Mouse (Mus musculus) heart, embryonic 16.5 days (tissue): ENCODE measurements around the gene Cnst. TPM values are rescaled to one million over a fixed set of nuclear protein-coding genes. Genes with fewer than 3 reads are reported as not detected.

Source experiments
- ATAC-seq: fragments of 200-750 bp; cut with Nextera tagmentation; replicated peaks from 2 replicates; pipeline ENCODE4 v1.8.0; 2017; ENCODE audit warnings: moderate number of reproducible peaks; ENCODE audit not compliant: insufficient read depth, low FRiP score; ENCODE audit errors: extremely low read depth
- H3K27ac ChIP-seq: fragments of 300-500 bp; sonication (generic); 2 replicates; pipeline ENCODE4 v1.5.1; 2014; ENCODE audit warnings: mild to moderate bottlenecking, low read length, control low read depth, moderate library complexity
- H3K27me3 ChIP-seq: fragments of 300-500 bp; sonication (generic); 2 replicates; pipeline ENCODE4 v1.6.1; 2014; ENCODE audit warnings: low read length, mixed read lengths; ENCODE audit not compliant: control insufficient read depth, insufficient read depth
- H3K36me3 ChIP-seq: fragments of 300-500 bp; sonication (generic); 2 replicates; pipeline ENCODE4 v1.6.1; 2014; ENCODE audit not compliant: control insufficient read depth, insufficient read depth
- H3K4me1 ChIP-seq: fragments of 300-500 bp; sonication (generic); 2 replicates; pipeline ENCODE4 v1.6.1; 2014; ENCODE audit warnings: low read length, mixed read lengths; ENCODE audit not compliant: control insufficient read depth, insufficient read depth
- H3K4me2 ChIP-seq: fragments of 300-500 bp; sonication (generic); 2 replicates; pipeline ENCODE4 v1.6.1; 2014; ENCODE audit warnings: low read depth, mild to moderate bottlenecking, control low read depth, low read length
- H3K4me3 ChIP-seq: fragments of 300-500 bp; sonication (generic); 2 replicates; pipeline ENCODE4 v1.5.1; 2014; ENCODE audit warnings: mild to moderate bottlenecking, control low read depth, low read length
- H3K9ac ChIP-seq: fragments of 300-500 bp; sonication (generic); 2 replicates; pipeline ENCODE4 v1.6.1; 2014; ENCODE audit warnings: low read length, control low read depth
- H3K9me3 ChIP-seq: fragments of 300-500 bp; sonication (generic); replicated peaks from 2 replicates; pipeline ENCODE4 v1.6.1; 2016; ENCODE audit warnings: low read length; ENCODE audit not compliant: control insufficient read depth
- WGBS: fragments of 180-500 bp; shearing (Covaris S2); extraction: QIAGEN DNeasy Blood & Tissue Kit; methylation state at CpG from one replicate; pipeline ENCODE4 v1.1.7; 2014; 5-methylcytosine and 5-hydroxymethylcytosine counted together
- polyA plus RNA-seq: library from polyadenylated mRNA; unstranded; fragments of >200 nt; fragmentation: Nextera tagmentation; extraction: Ambion mirVana; gene quantifications from 2 replicates; pipeline ENCODE4 v1.2.1, GENCODE M21; 2015

The Cnst gene
- polyA plus RNA-seq, 1 experiment from 2014 or later = 20.9 TPM

GRCm38 (mm10) chr1:179583090-179583489 is 36.9 kb downstream of the Cnst start:
- Histone ChIP-seq H3K4me3 (no peak overlapping the region), H3K9me3 (no peaks in the 10 kb centered on the region), H3K4me2 (no peak overlapping the region), H3K9ac (no peak overlapping the region), H3K36me3 (peaks cover 10% of the 10 kb centered on the region; the same call in 1 of the 2 replicates), H3K27ac (no peak overlapping the region), H3K4me1 (peaks cover 41% of the 10 kb centered on the region), H3K27me3 (no peaks in the 10 kb centered on the region)
- 88% methylated on average over 3 of the region's 3 CpGs for WGBS
- no peak for ATAC-seq

- no peaks in the 10 kb centered on the region for H3K9me3 ChIP-seq
- H3K36me3 ChIP-seq = peaks cover 10% of the 10 kb centered on the region; the same call in 1 of the 2 replicates
- H3K27me3 ChIP-seq = no peaks in the 10 kb centered on the region
- H3K4me1 ChIP-seq = peaks cover 46% of the 10 kb centered on the region
- no peak overlapping the region for H3K4me3 ChIP-seq
- no peak for ATAC-seq
- no peak overlapping the region for H3K27ac ChIP-seq
- 77% methylated on average over 4 of the region's 4 CpGs for WGBS
- no peak overlapping the region for H3K4me2 ChIP-seq
- no peak overlapping the region for H3K9ac ChIP-seq
Measured at GRCm38 (mm10) chr1:179584220-179584619, 38.0 kb downstream of the Cnst start.

DNA sequence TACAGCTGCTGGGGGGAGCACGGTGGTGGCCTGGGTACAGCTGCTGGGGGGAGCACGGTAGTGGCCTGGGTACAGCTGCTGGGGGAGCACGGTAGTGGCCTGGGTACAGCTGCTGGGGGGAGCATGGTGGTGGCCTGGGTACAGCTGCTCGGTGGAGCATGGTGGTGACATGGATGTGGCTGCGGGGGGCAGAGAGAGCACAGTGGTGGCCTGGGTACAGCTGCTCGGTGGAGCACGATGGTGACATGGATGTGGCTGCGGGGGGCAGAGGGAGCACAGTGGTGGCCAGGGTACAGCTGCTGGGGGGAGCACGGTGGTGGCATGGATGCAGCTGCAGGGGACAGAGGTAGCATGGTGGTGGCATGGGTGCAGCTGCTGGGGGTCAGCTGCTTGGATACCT is 39.5 kb downstream of the Cnst start:
- Histone ChIP-seq H3K4me3 (no peak overlapping the region), H3K27ac (no peak overlapping the region), H3K4me1 (peaks cover 46% of the 10 kb centered on the region), H3K36me3 (no peaks in the 10 kb centered on the region), H3K4me2 (no peak overlapping the region), H3K27me3 (no peaks in the 10 kb centered on the region), H3K9me3 (no peaks in the 10 kb centered on the region), H3K9ac (no peak overlapping the region)
- ATAC-seq = no peak
- WGBS = 91% methylated on average over 9 of the region's 9 CpGs

DNA sequence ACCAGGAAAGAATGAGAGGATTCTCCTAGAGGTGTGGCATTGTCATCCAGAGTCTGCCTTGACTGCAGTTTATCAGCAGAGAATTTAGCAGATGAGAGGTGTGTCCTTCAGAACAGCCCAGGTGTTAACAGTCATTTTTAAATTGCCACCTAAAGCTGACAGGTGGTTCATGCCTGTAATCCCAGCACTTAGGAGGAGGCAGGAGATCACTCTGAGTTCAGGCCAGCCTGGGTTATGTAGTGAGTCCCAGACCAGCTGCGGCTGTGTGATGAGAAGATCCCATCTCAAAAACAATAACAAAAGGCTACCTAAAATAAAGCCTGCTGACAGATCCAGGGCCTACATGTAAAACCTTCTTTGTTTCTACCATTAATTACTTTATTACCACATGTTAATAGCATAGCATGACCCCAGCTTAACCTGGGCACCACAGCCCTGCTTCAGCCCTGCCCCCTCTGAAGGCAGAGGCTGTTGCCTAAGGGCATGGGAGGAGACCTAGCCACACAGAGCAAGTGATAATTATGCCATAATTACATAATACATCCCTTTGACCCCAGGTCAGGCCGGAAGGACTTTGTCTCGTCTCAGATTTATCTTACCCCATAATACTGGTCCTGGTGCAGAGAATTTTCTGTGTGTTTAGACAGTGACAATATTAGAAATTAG is 40.4 kb downstream of the Cnst start:
- no peak for ATAC-seq
- Histone ChIP-seq H3K9ac (no peak overlapping the region), H3K9me3 (no peaks in the 10 kb centered on the region), H3K4me3 (no peak overlapping the region), H3K27ac (peak overlapping the region; percentile 11; the same call in 1 of the 2 replicates), H3K4me1 (peaks cover 48% of the 10 kb centered on the region), H3K27me3 (no peaks in the 10 kb centered on the region), H3K36me3 (no peaks in the 10 kb centered on the region), H3K4me2 (no peak overlapping the region)
- WGBS = 67% methylated on average over 3 of the region's 3 CpGs

DNA sequence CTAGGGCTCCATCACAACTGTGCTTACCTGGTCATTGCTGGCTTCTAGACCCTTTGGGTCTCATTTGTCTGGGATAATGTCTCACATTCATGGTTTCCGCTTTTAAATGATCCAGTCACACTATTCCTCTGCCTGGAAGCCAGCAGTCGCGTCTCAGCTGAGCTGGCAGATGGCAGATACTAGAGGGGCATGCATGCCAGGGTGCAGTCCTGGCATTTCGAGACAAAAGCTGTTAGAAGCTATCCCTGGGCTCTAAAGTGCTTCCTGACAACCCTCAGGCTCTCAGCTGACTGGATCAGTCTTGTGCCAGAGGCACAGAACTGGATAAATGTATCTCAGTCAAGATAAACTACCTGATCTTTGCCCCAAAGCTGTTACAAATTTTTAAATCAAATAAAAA is 42.1 kb downstream of the Cnst start:
- ATAC-seq = peak; percentile 34; the same call in 1 of the 2 replicates
- peaks cover 7% of the 10 kb centered on the region for H3K36me3 ChIP-seq
- no peaks in the 10 kb centered on the region for H3K27me3 ChIP-seq
- 55% methylated on average over 4 of the region's 4 CpGs for WGBS
- H3K27ac ChIP-seq = peak overlapping the region; percentile 80
- peak overlapping the region; percentile 15; the same call in 1 of the 2 replicates for H3K4me2 ChIP-seq
- H3K9me3 ChIP-seq = no peaks in the 10 kb centered on the region
- no peak overlapping the region for H3K4me3 ChIP-seq
- peak overlapping the region; percentile 49; the same call in 1 of the 2 replicates for H3K9ac ChIP-seq
- H3K4me1 ChIP-seq = peaks cover 44% of the 10 kb centered on the region

- 57% methylated on average over 12 of the region's 12 CpGs for WGBS
- Histone ChIP-seq H3K27me3 (no peaks in the 10 kb centered on the region), H3K36me3 (peaks cover 8% of the 10 kb centered on the region), H3K27ac (no peak overlapping the region), H3K9ac (no peak overlapping the region), H3K4me3 (no peak overlapping the region), H3K4me1 (peaks cover 22% of the 10 kb centered on the region), H3K4me2 (no peak overlapping the region), H3K9me3 (no peaks in the 10 kb centered on the region)
- ATAC-seq = no peak
Measured at GRCm38 (mm10) chr1:179591639-179592038, 45.5 kb downstream of the Cnst start.

- Histone ChIP-seq H3K27ac (no peak overlapping the region), H3K4me3 (no peak overlapping the region), H3K4me1 (peaks cover 16% of the 10 kb centered on the region), H3K4me2 (no peak overlapping the region), H3K9me3 (no peaks in the 10 kb centered on the region), H3K9ac (no peak overlapping the region), H3K27me3 (no peaks in the 10 kb centered on the region), H3K36me3 (peaks cover 8% of the 10 kb centered on the region)
- WGBS = 90% methylated on average over 2 of the region's 2 CpGs
- no peak for ATAC-seq
Measured at GRCm38 (mm10) chr1:179592143-179592542, 46.0 kb downstream of the Cnst start.

DNA sequence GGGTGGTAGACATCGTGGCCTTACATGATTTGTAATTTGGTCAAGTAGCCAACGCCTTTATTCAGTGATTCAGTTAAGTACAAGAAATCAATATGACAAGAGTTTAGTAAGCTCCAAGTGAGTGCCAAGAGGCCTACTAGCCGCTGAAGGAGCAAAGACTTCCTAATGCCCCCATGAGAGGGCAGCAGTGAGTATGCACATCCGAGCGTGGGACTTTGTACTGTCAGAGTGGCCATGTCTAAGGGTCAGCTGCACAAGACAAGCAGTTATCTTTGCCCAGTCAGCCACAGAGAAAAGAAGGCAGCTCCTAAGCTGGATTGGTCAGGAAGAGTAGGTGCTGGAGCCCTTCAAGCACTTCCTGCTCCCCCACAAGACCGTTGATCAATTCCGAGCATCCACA is 46.8 kb downstream of the Cnst start:
- Histone ChIP-seq H3K9me3 (no peaks in the 10 kb centered on the region), H3K4me2 (no peak overlapping the region), H3K27ac (no peak overlapping the region), H3K27me3 (no peaks in the 10 kb centered on the region), H3K4me3 (no peak overlapping the region), H3K36me3 (peaks cover 8% of the 10 kb centered on the region), H3K4me1 (peaks cover 8% of the 10 kb centered on the region), H3K9ac (no peak overlapping the region)
- WGBS = 78% methylated on average over 7 of the region's 7 CpGs
- no peak for ATAC-seq

DNA sequence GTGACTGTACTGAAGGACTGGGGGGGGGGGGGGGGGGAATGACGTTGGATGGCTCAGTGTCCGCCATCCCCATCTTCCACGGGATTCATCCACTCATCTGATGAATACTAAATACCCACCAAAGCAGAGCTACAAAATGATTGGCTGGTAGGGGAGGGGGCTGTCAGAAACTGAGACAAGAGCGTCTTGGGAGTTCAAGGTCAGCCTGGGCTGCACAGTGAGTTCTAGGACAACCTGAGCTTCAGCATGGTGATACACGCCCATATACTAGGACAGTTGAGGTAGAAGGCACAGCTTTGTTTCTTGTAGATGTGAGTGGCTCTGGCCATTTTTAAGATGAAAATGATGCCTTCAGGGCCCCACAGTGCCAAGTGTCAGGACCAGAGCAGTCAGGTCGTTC is 52.2 kb downstream of the Cnst start:
- 83% methylated on average over 6 of the region's 6 CpGs for WGBS
- H3K9ac ChIP-seq = no peak overlapping the region
- H3K36me3 ChIP-seq = peaks cover 2% of the 10 kb centered on the region; the same call in 1 of the 2 replicates
- no peaks in the 10 kb centered on the region for H3K27me3 ChIP-seq
- no peak overlapping the region for H3K27ac ChIP-seq
- H3K4me2 ChIP-seq = no peak overlapping the region
- H3K4me1 ChIP-seq = no peaks in the 10 kb centered on the region
- no peak overlapping the region for H3K4me3 ChIP-seq
- no peak for ATAC-seq
- H3K9me3 ChIP-seq = no peaks in the 10 kb centered on the region
